Mouse (Mus musculus) bone marrow macrophage, adult 2 months (primary cell): ENCODE results near the gene Gimap3.

Experiments
- CTCF ChIP-seq: IDR thresholded peaks from 2 replicates; pipeline ENCODE4 v1.5.1; 2012; ENCODE audit warnings: low read depth, mild to moderate bottlenecking, low read length, moderate library complexity
- POLR2A ChIP-seq: IDR thresholded peaks from 2 replicates; pipeline ENCODE4 v1.6.1; 2012; ENCODE audit warnings: mild to moderate bottlenecking, low read depth, low read length, borderline replicate concordance

DNA sequence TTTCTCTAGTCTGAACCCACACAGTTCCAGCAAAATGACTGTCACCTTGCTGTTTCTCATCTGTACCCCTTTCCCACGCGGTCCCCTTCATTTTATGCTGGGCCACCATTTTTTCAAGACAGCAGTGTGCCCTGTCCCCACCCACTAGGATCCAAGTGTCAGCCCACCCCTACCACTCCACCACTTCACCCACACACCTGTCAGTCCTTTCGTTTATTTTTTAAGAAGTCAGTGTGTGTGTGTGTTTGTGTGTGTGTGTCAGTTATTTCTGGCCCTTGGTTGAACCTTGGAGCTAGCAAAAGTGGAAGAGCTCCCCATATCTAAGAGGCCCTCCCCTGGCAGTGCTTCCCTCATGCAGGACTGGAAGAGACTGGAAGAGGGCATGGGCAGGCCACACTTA, 1.7 kb downstream of the Gimap3 start:
- TF ChIP-seq POLR2A (no peak), CTCF (no peak)
